Mouse (Mus musculus) midbrain, embryonic 11.5 days (tissue): ENCODE measurements around the gene Sdhc. TPM values are rescaled to one million over a fixed set of nuclear protein-coding genes. Genes with fewer than 3 reads are reported as not detected.

ENCODE experiments used
- ATAC-seq: fragments of 200-750 bp; cut with Nextera tagmentation; 2 replicates; pipeline ENCODE4 v1.8.0; 2017; ENCODE audit warnings: moderate TSS enrichment, moderate library complexity; ENCODE audit not compliant: low FRiP score
- DNase-seq: peaks from one replicate; pipeline ENCODE4 v3.0.0; 2015; ENCODE audit warnings: low spot score; ENCODE audit errors: missing footprints
- H3K27ac ChIP-seq: fragments of 300-500 bp; sonication (generic); 2 replicates; pipeline ENCODE4 v1.5.1; 2014; ENCODE audit warnings: low read depth, low read length
- H3K27me3 ChIP-seq: fragments of 300-500 bp; sonication (generic); 2 replicates; pipeline ENCODE4 v1.6.1; 2014; ENCODE audit warnings: mild to moderate bottlenecking, low read length, moderate library complexity, mixed read lengths; ENCODE audit not compliant: control insufficient read depth, insufficient read depth
- H3K36me3 ChIP-seq: fragments of 300-500 bp; sonication (generic); 2 replicates; pipeline ENCODE4 v1.6.1; 2014; ENCODE audit warnings: mild to moderate bottlenecking, low read length, moderate library complexity, mixed read lengths; ENCODE audit not compliant: control insufficient read depth, insufficient read depth
- H3K4me1 ChIP-seq: fragments of 300-500 bp; sonication (generic); 2 replicates; pipeline ENCODE4 v1.6.1; 2014; ENCODE audit warnings: low read length; ENCODE audit not compliant: control insufficient read depth, insufficient read depth
- H3K4me2 ChIP-seq: fragments of 300-500 bp; sonication (generic); 2 replicates; pipeline ENCODE4 v1.6.1; 2014; ENCODE audit warnings: mild to moderate bottlenecking, moderate library complexity
- H3K4me3 ChIP-seq: fragments of 300-500 bp; sonication (generic); 2 replicates; pipeline ENCODE4 v1.5.1; 2014; ENCODE audit warnings: low read depth, low read length
- H3K9ac ChIP-seq: fragments of 300-500 bp; sonication (generic); 2 replicates; pipeline ENCODE4 v1.6.1; 2014; ENCODE audit warnings: low read length
- H3K9me3 ChIP-seq: fragments of 300-500 bp; sonication (generic); 2 replicates; pipeline ENCODE4 v1.6.1; 2016; ENCODE audit warnings: low read length; ENCODE audit not compliant: control insufficient read depth
- WGBS: fragments of 180-500 bp; shearing (Covaris S2); extraction: QIAGEN DNeasy Blood & Tissue Kit; methylation state at CpG from one replicate; pipeline ENCODE4 v1.1.7; 2014; 5-methylcytosine and 5-hydroxymethylcytosine counted together
- polyA plus RNA-seq: library from polyadenylated mRNA; unstranded; fragments of >200 nt; fragmentation: Nextera tagmentation; extraction: Ambion mirVana; gene quantifications from 2 replicates; pipeline ENCODE4 v1.2.1, GENCODE M21; 2014

The Sdhc gene
- polyA plus RNA-seq, 1 experiment from 2014 or later = 314 TPM

DNA sequence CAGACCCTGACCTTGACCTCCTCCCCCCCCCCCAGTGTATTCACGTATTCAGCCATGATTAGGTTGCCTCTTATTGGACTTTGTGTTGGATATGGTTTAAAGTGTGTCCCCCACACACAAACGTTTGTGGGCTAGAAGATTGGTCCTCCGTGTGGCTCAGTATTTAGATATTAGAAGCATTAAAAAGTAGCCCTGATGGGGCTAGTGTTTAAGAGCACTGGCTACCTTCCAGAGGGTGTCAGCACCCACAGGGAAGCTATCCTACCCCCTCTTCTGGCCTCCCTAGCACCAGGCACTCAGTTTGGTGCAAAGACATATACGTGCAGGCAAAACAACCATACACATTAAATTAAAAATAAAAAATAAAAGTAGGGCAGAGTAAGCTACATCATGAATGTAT lies 37.4 kb downstream of the Sdhc start:
- Histone ChIP-seq H3K9me3 (no peaks in the 10 kb centered on the region), H3K9ac (no peak overlapping the region), H3K27me3 (no peaks in the 10 kb centered on the region), H3K36me3 (no peaks in the 10 kb centered on the region), H3K4me1 (peaks cover 13% of the 10 kb centered on the region), H3K27ac (no peak overlapping the region), H3K4me2 (no peak overlapping the region), H3K4me3 (no peak overlapping the region)
- 77% methylated on average over 4 of the region's 4 CpGs for WGBS
- DNase-seq (no peak), ATAC-seq (no peak)

DNA sequence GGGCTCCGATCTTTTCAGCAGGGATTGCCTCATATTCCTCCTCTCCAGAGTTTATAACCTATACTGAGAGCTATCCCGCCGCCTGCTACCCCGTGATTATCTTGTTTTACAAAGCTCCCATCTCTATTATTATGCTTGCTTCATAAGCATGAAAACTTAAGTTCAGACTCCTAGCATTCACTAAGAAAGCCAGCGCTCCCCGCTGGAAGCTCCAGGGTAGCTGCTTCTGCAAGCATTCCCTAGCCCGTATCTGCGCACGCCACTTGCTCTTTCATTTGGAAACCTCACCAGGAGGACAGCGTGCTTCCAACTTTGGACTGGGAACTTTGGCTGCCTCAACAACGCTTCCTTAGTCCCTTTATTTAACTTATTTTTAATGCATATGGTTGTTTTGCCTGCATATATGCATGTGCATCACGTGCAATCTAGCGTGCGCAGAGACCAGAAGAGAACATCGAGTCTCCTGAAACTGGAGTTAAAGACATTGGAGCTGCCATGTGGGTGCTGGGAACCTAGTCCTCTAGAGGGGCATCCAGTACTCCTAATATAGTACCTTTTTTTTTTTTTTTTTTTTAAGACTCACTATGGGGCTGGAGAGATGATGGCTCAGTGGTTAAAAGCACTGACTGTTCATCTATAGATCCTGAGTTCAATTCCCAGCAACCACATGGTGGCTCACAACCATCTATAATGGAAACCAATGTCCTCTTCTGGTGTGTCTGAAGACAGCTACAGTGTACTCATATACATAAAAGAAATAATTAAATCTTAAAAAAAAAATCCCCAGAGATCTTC lies 38.4 kb downstream of the Sdhc start:
- DNase-seq (peak; percentile 89), ATAC-seq (no peak)
- no peak overlapping the region for H3K27ac ChIP-seq
- no peaks in the 10 kb centered on the region for H3K27me3 ChIP-seq
- peak overlapping the region; percentile 34 for H3K9ac ChIP-seq
- H3K36me3 ChIP-seq = no peaks in the 10 kb centered on the region
- 4% methylated on average over 15 of the region's 15 CpGs for WGBS
- H3K9me3 ChIP-seq = no peaks in the 10 kb centered on the region
- peak overlapping the region; percentile 53 for H3K4me3 ChIP-seq
- H3K4me2 ChIP-seq = peak overlapping the region; percentile 43
- H3K4me1 ChIP-seq = peaks cover 13% of the 10 kb centered on the region

DNA sequence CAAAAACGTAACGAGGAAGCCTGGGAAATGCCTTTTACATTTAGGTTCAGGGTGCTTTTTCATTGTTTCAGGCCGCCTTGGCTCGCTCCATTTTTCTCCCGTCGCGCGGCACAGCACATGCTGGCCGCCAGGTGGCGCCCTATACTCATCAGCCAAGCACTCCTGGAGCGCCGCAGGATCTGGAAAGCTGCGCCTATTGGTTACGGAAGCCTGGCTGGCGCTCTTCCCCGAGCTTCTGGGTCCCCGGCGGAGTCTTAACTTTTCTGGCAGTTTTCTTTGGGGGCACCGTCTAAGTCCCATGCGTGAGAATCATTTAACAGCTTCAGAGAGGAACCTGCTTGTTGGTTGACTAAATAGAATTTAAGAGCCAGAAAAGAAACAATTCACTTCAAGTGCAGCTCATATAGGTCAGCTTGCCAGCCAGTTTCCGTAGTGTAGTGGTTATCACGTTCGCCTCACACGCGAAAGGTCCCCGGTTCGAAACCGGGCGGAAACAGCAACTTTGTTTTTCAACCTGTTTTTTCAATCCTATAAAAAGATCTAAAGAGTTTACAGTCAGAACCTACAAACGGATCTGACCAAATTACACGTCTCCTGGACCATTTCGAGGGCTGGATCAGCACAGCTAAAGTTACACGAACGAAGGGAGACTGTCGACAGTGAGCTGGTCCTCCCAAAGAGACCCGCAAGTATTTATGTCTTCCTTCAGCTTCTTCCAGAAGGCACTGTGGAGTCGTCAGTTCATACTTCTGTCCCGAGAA lies 39.2 kb downstream of the Sdhc start:
- Histone ChIP-seq H3K9me3 (no peaks in the 10 kb centered on the region), H3K4me2 (peak overlapping the region; percentile 43), H3K27ac (0 out of 2 replicates have a peak overlapping the region, but pooled peaks have one; percentile 35), H3K4me1 (peaks cover 13% of the 10 kb centered on the region), H3K36me3 (no peaks in the 10 kb centered on the region), H3K27me3 (no peaks in the 10 kb centered on the region), H3K9ac (peak overlapping the region; percentile 80), H3K4me3 (peak overlapping the region; percentile 53)
- ATAC-seq = peak; percentile 88
- under 1% methylated on average over 38 of the region's 38 CpGs for WGBS
- DNase-seq = peak; percentile 100

DNA sequence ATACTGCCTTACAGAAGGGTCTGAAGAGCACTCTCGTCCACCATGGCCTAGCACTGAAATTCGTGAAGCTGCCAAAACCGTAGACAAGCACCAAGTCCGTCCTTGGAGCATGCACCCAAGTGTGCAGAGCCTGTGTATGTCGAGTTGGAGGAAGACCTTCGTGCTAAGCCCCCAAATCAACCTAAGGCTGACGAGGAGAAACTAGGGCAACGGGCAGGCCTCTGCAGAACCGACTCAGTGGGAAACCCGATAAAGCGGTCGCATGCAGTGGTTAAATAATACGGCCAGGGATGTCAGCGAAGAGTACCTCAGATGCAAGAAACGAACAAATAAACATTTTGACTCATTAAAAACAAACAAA lies 39.8 kb downstream of the Sdhc start:
- no peaks in the 10 kb centered on the region for H3K9me3 ChIP-seq
- H3K27me3 ChIP-seq = no peaks in the 10 kb centered on the region
- H3K27ac ChIP-seq = 0 out of 2 replicates have a peak overlapping the region, but pooled peaks have one; percentile 35
- peaks cover 13% of the 10 kb centered on the region for H3K4me1 ChIP-seq
- peak; percentile 49 for ATAC-seq
- DNase-seq = peak; percentile 97
- peak overlapping the region; percentile 80 for H3K9ac ChIP-seq
- H3K4me3 ChIP-seq = peak overlapping the region; percentile 53
- H3K4me2 ChIP-seq = peak overlapping the region; percentile 43
- H3K36me3 ChIP-seq = no peaks in the 10 kb centered on the region
- 8% methylated on average over 15 of the region's 15 CpGs for WGBS

DNA sequence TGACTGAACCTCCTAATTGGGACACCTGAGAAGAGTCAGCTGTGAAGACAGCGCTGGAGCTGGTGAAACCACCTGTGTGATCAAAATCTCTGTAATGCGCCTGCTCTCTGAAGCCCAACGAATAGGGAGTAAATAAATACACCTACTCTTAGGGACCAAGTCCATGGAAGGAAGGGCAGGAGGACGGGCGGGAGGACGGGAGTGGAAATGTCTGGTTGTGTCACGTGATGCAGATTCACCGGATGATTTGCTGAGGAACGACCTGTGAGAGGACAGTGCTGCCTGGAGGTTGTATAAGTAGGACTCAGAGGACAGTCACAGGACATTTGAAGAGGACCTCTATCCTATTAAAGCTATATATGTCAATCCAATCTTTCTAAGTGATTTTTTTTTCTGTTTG lies 40.8 kb downstream of the Sdhc start:
- H3K4me1 ChIP-seq = peaks cover 13% of the 10 kb centered on the region
- no peak for DNase-seq
- no peaks in the 10 kb centered on the region for H3K27me3 ChIP-seq
- ATAC-seq = no peak
- H3K9ac ChIP-seq = no peak overlapping the region
- H3K27ac ChIP-seq = no peak overlapping the region
- H3K4me2 ChIP-seq = no peak overlapping the region
- H3K36me3 ChIP-seq = no peaks in the 10 kb centered on the region
- 32% methylated on average over 9 of the region's 9 CpGs for WGBS
- H3K4me3 ChIP-seq = no peak overlapping the region
- H3K9me3 ChIP-seq = no peaks in the 10 kb centered on the region

DNA sequence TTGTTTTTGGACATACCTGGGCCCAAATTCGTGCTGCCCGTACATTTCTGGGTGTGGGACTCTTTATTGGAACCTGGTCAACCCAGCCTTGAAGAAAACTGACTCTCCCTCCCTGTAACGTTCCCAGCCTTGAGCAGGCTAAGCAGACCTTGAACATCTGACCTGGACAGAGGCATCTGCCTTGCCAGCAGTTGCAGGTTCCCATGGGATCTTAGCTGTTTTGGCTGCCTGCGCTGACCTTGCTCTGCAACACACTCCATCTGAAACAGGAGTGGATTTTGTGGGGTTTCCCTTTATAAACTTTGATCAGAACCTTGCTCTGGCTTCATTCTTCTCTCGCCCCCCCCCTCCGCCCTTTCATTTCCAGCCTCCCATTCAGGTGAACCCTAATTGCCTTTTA lies 45.2 kb downstream of the Sdhc start:
- H3K4me1 ChIP-seq = peaks cover 6% of the 10 kb centered on the region
- WGBS = 65% methylated on average over 6 of the region's 6 CpGs
- H3K27ac ChIP-seq = no peak overlapping the region
- H3K36me3 ChIP-seq = no peaks in the 10 kb centered on the region
- H3K4me3 ChIP-seq = no peak overlapping the region
- H3K27me3 ChIP-seq = no peaks in the 10 kb centered on the region
- DNase-seq = no peak
- H3K9me3 ChIP-seq = no peaks in the 10 kb centered on the region
- H3K9ac ChIP-seq = no peak overlapping the region
- no peak overlapping the region for H3K4me2 ChIP-seq
- no peak for ATAC-seq

DNA sequence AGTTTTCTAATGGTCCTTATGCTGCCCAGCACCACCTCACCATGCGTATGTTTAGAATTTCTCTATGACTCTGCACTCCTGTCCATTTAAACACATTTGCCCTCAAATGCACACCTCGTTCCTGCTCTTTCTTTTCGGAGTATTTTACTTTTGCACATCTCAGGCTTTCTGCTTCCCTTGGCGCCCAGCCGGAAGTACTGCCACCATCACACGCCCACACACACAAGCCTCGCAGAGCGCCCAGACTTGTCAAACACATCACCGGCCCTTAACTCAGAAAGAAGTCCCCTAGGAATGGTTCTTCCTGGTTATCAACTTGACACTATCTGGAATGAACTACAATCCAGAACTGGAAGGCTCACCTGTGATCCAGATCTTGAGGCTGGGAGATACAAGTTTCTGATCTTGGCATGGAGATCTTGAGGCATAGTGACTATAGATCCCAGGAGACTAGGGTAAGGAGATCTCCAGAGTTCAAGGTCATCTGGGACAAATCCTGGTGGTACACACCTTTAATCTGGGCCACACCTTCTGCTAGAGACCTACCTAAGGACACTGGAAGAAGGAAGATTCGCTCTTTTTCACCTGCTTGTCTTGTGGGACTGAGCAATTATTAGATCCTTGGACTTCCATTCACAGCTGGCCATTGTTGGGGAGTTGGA lies 47.1 kb downstream of the Sdhc start:
- Histone ChIP-seq H3K9me3 (no peaks in the 10 kb centered on the region), H3K27ac (no peak overlapping the region), H3K36me3 (no peaks in the 10 kb centered on the region), H3K4me1 (peaks cover 4% of the 10 kb centered on the region; the same call in 1 of the 2 replicates), H3K27me3 (no peaks in the 10 kb centered on the region), H3K4me3 (peak overlapping the region; percentile 23), H3K9ac (no peak overlapping the region), H3K4me2 (peak overlapping the region; percentile 52)
- ATAC-seq (no peak; the same call in 1 of the 2 replicates), DNase-seq (no peak)
- 9% methylated on average over 10 of the region's 10 CpGs for WGBS

DNA sequence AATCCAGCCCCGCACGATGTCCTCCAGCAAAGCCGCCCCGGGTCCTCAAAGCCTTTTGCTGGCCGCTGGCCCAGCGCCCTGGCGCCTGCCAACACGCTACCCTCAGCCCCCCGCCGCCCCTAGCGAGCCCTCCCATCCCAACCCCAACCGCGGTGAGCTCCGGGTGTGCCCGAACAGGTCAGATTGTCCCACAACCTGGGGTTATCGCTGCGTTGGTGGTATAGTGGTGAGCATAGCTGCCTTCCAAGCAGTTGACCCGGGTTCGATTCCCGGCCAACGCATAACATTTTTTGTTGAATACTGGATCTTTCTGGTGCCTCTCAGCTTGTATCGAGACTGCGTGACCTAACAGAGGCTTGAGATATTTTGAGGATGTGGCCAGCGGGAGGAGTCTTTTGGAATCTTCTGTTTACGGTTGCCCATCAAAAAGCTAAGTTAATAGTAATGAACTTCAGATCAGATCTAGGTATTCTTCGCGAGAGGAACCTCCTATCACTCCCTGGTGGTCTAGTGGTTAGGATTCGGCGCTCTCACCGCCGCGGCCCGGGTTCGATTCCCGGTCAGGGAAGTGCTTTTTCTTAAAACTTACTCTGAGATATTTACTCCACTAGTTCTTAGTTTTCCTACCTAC lies 47.7 kb downstream of the Sdhc start:
- no peaks in the 10 kb centered on the region for H3K36me3 ChIP-seq
- H3K9ac ChIP-seq = peak overlapping the region; percentile 45
- H3K9me3 ChIP-seq = no peaks in the 10 kb centered on the region
- peak overlapping the region; percentile 59 for H3K4me2 ChIP-seq
- H3K27ac ChIP-seq = no peak overlapping the region
- ATAC-seq = peak; percentile 94
- H3K4me3 ChIP-seq = peak overlapping the region; percentile 69
- peaks cover 4% of the 10 kb centered on the region; the same call in 1 of the 2 replicates for H3K4me1 ChIP-seq
- DNase-seq = peak; percentile 100
- H3K27me3 ChIP-seq = no peaks in the 10 kb centered on the region
- WGBS = under 1% methylated on average over 35 of the region's 35 CpGs
